Mouse (Mus musculus) adrenal gland, postnatal 4 days (tissue): ENCODE data around the gene Olfr1167. TPM values are rescaled to one million over a fixed set of nuclear protein-coding genes. Genes with fewer than 3 reads are reported as not detected.
"Not testable (repeated sequence)": the region's sequence is repeated elsewhere in the genome, so short reads cannot be mapped to it uniquely, and the experiment has no call there.

Experiments used
- DNase-seq, 2 experiments: peaks; one replicate each; pipeline ENCODE4 v3.0.0; 2021 to 2022; ENCODE audit warnings: low spot score in 2 of 2, mixed read lengths in 2 of 2
- long read RNA-seq, 2 experiments: library from polyadenylated mRNA; stranded (forward); transcript quantifications; one replicate each; pipeline ENCODE4 v2.0.0; 2021
- total RNA-seq, 2 experiments: library from RNA; stranded (reverse); gene quantifications; 2 replicates each; pipeline ENCODE4 v1.2.3; 2021

The Olfr1167 gene
- not detected for total RNA-seq
- long read RNA-seq, experiment 1: 0 reads
- long read RNA-seq, experiment 2: 0 reads

- not testable (repeated sequence) for DNase-seq
These were observed at the start of gene Olfr1167 for GRCm38 (mm10) chr2:88155093-88155492. Olfr1167 (minus strand) TSS chr2:88155193.

- DNase-seq: no peak
These were observed 26.6 kb upstream of the Olfr1167 start, which contains the start of gene Olfr1168 for GRCm38 (mm10) chr2:88181580-88181979. Olfr1168 (plus strand) TSS chr2:88181880.

GRCm38 (mm10) chr2:88128172-88128571 is 26.8 kb downstream of the Olfr1167 start, which contains the start of gene Olfr1166:
Olfr1166 (minus strand) TSS chr2:88128272.
- DNase-seq: no peak

Other genes starting within 250 kb of the Olfr1167 start
- not detected for gene Olfr1155, start 210.1 kb downstream of the Olfr1167 start, total RNA-seq
- gene Olfr1156, start 202.1 kb downstream of the Olfr1167 start, total RNA-seq: not detected
- gene Olfr1157, start 186.9 kb downstream of the Olfr1167 start, total RNA-seq: not detected
- not detected for gene Olfr74, start 180.5 kb downstream of the Olfr1167 start, total RNA-seq
- not detected for gene Olfr1158, start 165.1 kb downstream of the Olfr1167 start, total RNA-seq
- not detected for gene Olfr1160, start 146.9 kb downstream of the Olfr1167 start, total RNA-seq
- gene Olfr1161, start 132.4 kb downstream of the Olfr1167 start, total RNA-seq: not detected
- not detected for gene Olfr73, start 117.5 kb downstream of the Olfr1167 start, total RNA-seq
- gene Olfr1162, start 104.1 kb downstream of the Olfr1167 start, total RNA-seq: not detected
- gene Olfr1163, start 83.4 kb downstream of the Olfr1167 start, total RNA-seq: not detected
- not detected for gene Olfr1164, start 61.2 kb downstream of the Olfr1167 start, total RNA-seq
- gene Olfr1166, start 26.9 kb downstream of the Olfr1167 start, total RNA-seq: not detected
- not detected for gene Olfr1168, start 26.7 kb upstream of the Olfr1167 start, total RNA-seq
- not detected for gene Olfr1170, start 73.1 kb upstream of the Olfr1167 start, total RNA-seq
- not detected for gene Olfr1173, start 124.7 kb upstream of the Olfr1167 start, total RNA-seq
- gene Olfr1174-ps, start 159.9 kb upstream of the Olfr1167 start, total RNA-seq: not detected
- not detected for gene Olfr1175-ps, start 172.0 kb upstream of the Olfr1167 start, total RNA-seq
- not detected for gene Olfr1176, start 181.5 kb upstream of the Olfr1167 start, total RNA-seq
- not detected for gene Olfr1177-ps, start 191.3 kb upstream of the Olfr1167 start, total RNA-seq
- not detected for gene Olfr1178, start 231.9 kb upstream of the Olfr1167 start, total RNA-seq